9 mouse cellular contexts compared by ENCODE assay signal in genomic region chr12:107812549-107813335, GRCm38 (mm10).
DNase-seq lines count a peak whose midpoint lies in the region.
"Had no signal": no experiment of that assay in that cellular context is flagged by ENCODE, and none has a peak within 500 bp of the region (broad histone marks: within the 10 kb centered on the region; RNA-seq: fewer than 3 reads in every experiment).

No protein-coding gene starts in this region.

- DNase-seq in frontal cortex, adult 2 months (ENCODE audit: extremely low spot score in 1 of 2, low spot score in 1 of 2): peak; percentile 27 to 50
- DNase-seq in frontal cortex, postnatal 10 days (ENCODE audit: low spot score in 2 of 2): no peak
- peak; percentile 51 for DNase-seq in right cerebral cortex, adult 18-20 months
- DNase-seq in right cerebral cortex, postnatal 4 days: no peak
- peak; percentile 23 for DNase-seq in gastrocnemius, postnatal 25 days
- peak; percentile 46 for DNase-seq in thymus, postnatal 4 days
- DNase-seq in kidney, adult 8-10 months: no peak
- DNase-seq in layer of hippocampus, adult 9-10 months (ENCODE audit: low spot score): no peak
- DNase-seq: cerebellum, adult 8-10 months had no signal

Comparison
In these comparisons a context has a peak if more than half of its experiments do, and no peak if none do; other contexts are left out.
1. DNase-seq: peak in frontal cortex, adult 2 months (2 of 2), right cerebral cortex, adult 18-20 months (single experiment), gastrocnemius, postnatal 25 days (single experiment) and thymus, postnatal 4 days (single experiment); none in frontal cortex, postnatal 10 days (0 of 2), right cerebral cortex, postnatal 4 days (single experiment), kidney, adult 8-10 months (0 of 2) and layer of hippocampus, adult 9-10 months (single experiment).